In the genomic region with DNA sequence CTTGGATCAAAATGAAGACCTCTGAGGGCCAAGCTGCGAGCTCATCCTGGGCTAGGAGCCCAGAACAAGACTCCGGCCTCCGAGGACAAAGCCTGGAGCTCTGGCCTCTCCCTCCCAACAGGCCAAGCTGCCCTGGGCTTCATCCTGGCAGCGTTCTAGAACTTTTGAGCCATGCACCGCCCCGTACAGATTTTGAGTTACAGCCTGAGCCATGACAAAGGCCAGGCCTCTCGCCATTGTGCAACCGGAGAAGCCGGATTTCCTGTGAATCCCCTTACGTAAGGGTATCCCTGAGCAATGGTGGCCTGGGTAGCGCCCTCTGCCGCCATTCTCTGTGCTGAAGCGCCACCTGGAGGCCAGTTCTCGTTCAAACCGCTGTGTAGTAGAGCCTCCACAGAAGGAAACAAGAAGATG, we compare ENCODE assay signal across 9 mouse cellular contexts.
DNase-seq lines count a peak whose midpoint lies in the region; ATAC-seq lines count a peak whose summit lies in the region.
"Had no signal": no experiment of that assay in that cellular context is flagged by ENCODE, and none has a peak within 500 bp of the region (broad histone marks: within the 10 kb centered on the region; RNA-seq: fewer than 3 reads in every experiment).

No protein-coding gene starts in this region.

- peak; percentile 72 for ATAC-seq in heart, embryonic 14.5 days (ENCODE audit: insufficient number of reproducible peaks, insufficient read depth, low FRiP score, low read depth)
- ATAC-seq in liver, embryonic 13.5 days (ENCODE audit: low read depth) = peak; percentile 75
- ATAC-seq in stomach, embryonic 16.5 days (ENCODE audit: insufficient read depth, low FRiP score) = peak; percentile 90

- peak overlapping the region; percentile 82 to 83 for H3K27ac ChIP-seq in heart, embryonic 14.5 days (replicated peaks in 1 of 2; ENCODE audit: control insufficient read depth in 1 of 2, insufficient read depth in 1 of 2, low read depth in 2 of 2, low read length in 2 of 2)
- peak overlapping the region; percentile 66 for H3K27ac ChIP-seq in liver, embryonic 13.5 days
- peak overlapping the region; percentile 77 for H3K27ac ChIP-seq in stomach, embryonic 16.5 days (ENCODE audit: low read length)

- H3K4me3 ChIP-seq in heart, embryonic 14.5 days (ENCODE audit: control insufficient read depth in 1 of 2, insufficient read depth in 1 of 2, low read depth in 1 of 2, low read length in 2 of 2) = peak overlapping the region; percentile 5 to 17; a peak in 3 of 4 replicates
- peak overlapping the region; percentile 16; the same call in 1 of the 2 replicates for H3K4me3 ChIP-seq in liver, embryonic 13.5 days (replicated peaks)
- H3K4me3 ChIP-seq in stomach, embryonic 16.5 days (replicated peaks; ENCODE audit: low read length) = peak overlapping the region; percentile 30
- H3K4me3 ChIP-seq: erythroblast, embryonic 14.5 days had no signal

- 6% methylated on average over 15 of the region's 15 CpGs for whole genome bisulfite sequencing in heart, embryonic 14.5 days
- 6% methylated on average over 15 of the region's 15 CpGs for WGBS in liver, embryonic 13.5 days (ENCODE audit: insufficient replicate concordance)
- 5% methylated on average over 15 of the region's 15 CpGs for WGBS in stomach, embryonic 16.5 days

- peak overlapping the region; percentile 61 for H3K4me2 ChIP-seq in heart, embryonic 14.5 days (ENCODE audit: low read length)
- H3K4me2 ChIP-seq in liver, embryonic 13.5 days = peak overlapping the region; percentile 46
- H3K4me2 ChIP-seq in stomach, embryonic 16.5 days (ENCODE audit: low read depth, low read length) = peak overlapping the region; percentile 52

- peak; percentile 81 for DNase-seq in CD4-positive helper T cell, adult 2 months (ENCODE audit: low read depth, low spot score)
- DNase-seq in brain, embryonic 18.5 days (ENCODE audit: low read depth, low spot score) = peak; percentile 80
- DNase-seq in fibroblast of lung, adult 2 months (ENCODE audit: low read depth) = peak; percentile 79
- DNase-seq in kidney, postnatal 14 days = peak; percentile 95
- DNase-seq in liver, embryonic 13.5 days = peak; percentile 65
- peak; percentile 96 for DNase-seq in neural tube, embryonic 10.5 days (ENCODE audit: extremely low spot score, low spot score)

- H3K4me1 ChIP-seq in heart, embryonic 14.5 days (ENCODE audit: control insufficient read depth in 2 of 2, insufficient read depth in 2 of 2, low read length in 2 of 2) = peaks cover 18 to 25% of the 10 kb centered on the region in 2 experiments
- peaks cover 18% of the 10 kb centered on the region; the same call in 1 of the 2 replicates for H3K4me1 ChIP-seq in liver, embryonic 13.5 days (replicated peaks)
- H3K4me1 ChIP-seq in stomach, embryonic 16.5 days (ENCODE audit: control insufficient read depth, insufficient read depth, low read length) = peaks cover 7% of the 10 kb centered on the region

- H3K36me3 ChIP-seq in heart, embryonic 14.5 days (ENCODE audit: control insufficient read depth, insufficient read depth, low read length) = no peaks in the 10 kb centered on the region
- H3K36me3 ChIP-seq in liver, embryonic 13.5 days = no peaks in the 10 kb centered on the region
- no peaks in the 10 kb centered on the region for H3K36me3 ChIP-seq in stomach, embryonic 16.5 days (ENCODE audit: control insufficient read depth, insufficient read depth, low read length)

- H3K27me3 ChIP-seq in heart, embryonic 14.5 days (ENCODE audit: control insufficient read depth, insufficient read depth, low read length) = no peaks in the 10 kb centered on the region
- H3K27me3 ChIP-seq in liver, embryonic 13.5 days = no peaks in the 10 kb centered on the region
- no peaks in the 10 kb centered on the region for H3K27me3 ChIP-seq in stomach, embryonic 16.5 days (ENCODE audit: control insufficient read depth, insufficient read depth, low read length)

- H3K9ac ChIP-seq in heart, embryonic 14.5 days (ENCODE audit: low read length) = peak overlapping the region; percentile 58
- H3K9ac ChIP-seq in liver, embryonic 13.5 days = no peak overlapping the region
- peak overlapping the region; percentile 66 for H3K9ac ChIP-seq in stomach, embryonic 16.5 days (ENCODE audit: low read length)

- no peaks in the 10 kb centered on the region for H3K9me3 ChIP-seq in heart, embryonic 14.5 days (ENCODE audit: control insufficient read depth, low read length)
- no peaks in the 10 kb centered on the region for H3K9me3 ChIP-seq in liver, embryonic 13.5 days (replicated peaks)
- no peaks in the 10 kb centered on the region for H3K9me3 ChIP-seq in stomach, embryonic 16.5 days (replicated peaks; ENCODE audit: control insufficient read depth, low read length)

Comparison
In these comparisons a context has a peak if more than half of its experiments do, and no peak if none do; other contexts are left out.
1. Peak in every context shown above with its lines: DNase-seq, ATAC-seq, H3K4me3 ChIP-seq and H3K27ac ChIP-seq.